Mouse (Mus musculus) heart, postnatal 0 days (tissue): ENCODE measurements around the gene Fam92b.

Experiments used
- CTCF ChIP-seq: IDR thresholded peaks from 2 replicates; pipeline ENCODE4 v1.5.1; 2016; ENCODE audit warnings: antibody characterized with exemption, control low read depth, low read depth
- EP300 ChIP-seq: IDR thresholded peaks from 2 replicates; pipeline ENCODE4 v1.6.1; 2016; ENCODE audit warnings: antibody characterized with exemption, low read depth

DNA sequence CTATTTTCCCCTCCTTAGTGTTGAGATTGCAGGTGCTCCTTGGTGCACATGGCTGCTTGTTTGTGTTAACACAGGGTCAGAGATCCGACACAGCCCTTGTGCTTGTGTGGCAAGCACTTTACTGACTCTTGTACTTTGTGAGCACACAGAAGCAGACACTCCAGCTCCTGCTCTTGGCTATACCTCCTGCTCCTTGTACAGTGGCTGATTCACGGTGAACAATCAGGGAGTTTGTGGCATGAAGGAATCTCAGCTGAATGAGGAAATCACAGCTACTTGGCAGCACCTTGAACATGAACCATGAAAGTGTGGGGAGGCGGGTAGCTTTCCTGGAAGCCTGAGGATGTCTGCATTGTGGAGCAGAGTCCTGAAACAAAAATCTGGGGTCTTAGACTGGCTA is 36.5 kb downstream of the Fam92b start:
- TF ChIP-seq CTCF (no peak), EP300 (no peak)
